Mouse (Mus musculus): ENCODE data around the gene Golga1.

- TF ChIP-seq CTCF (IDR thresholded peaks at IDR 0.05; ENCODE audit: extremely low read depth, insufficient read depth, low read length), result no peak
- no peak for TF ChIP-seq POLR2A (IDR thresholded peaks at IDR 0.05; ENCODE audit: extremely low read depth, insufficient read depth, low read length)
These were observed 48.8 kb downstream of the Golga1 start for GRCm38 (mm10) chr2:39016581-39016980.
